Mouse (Mus musculus): ENCODE results near the gene Dnm1. TPM values are rescaled to one million over a fixed set of nuclear protein-coding genes. Genes with fewer than 3 reads are reported as not detected.
"Not testable (repeated sequence)": the region's sequence is repeated elsewhere in the genome, so short reads cannot be mapped to it uniquely, and the experiment has no call there.

Dnm1 gene
- polyA plus RNA-seq, 1 experiment from 2014 or later: 13.7 TPM

GRCm38 (mm10) chr2:32305668-32306067 lies 47.5 kb downstream of the Dnm1 start:
- Histone ChIP-seq H3K27ac (no peak overlapping the region), H3K4me2 (no peak overlapping the region), H3K9ac (no peak overlapping the region), H3K9me3 (replicated peaks) (no peaks in the 10 kb centered on the region), H3K4me1 (no peaks in the 10 kb centered on the region), H3K4me3 (no peak overlapping the region), H3K27me3 (0 out of 2 replicates have a peak, but pooled peaks cover 4% of the 10 kb centered on the region), H3K36me3 (ENCODE audit: poor library complexity, severe bottlenecking) (peaks cover 94% of the 10 kb centered on the region)
- ATAC-seq: no peak
- 89% methylated on average over 5 of the region's 5 CpGs for WGBS

GRCm38 (mm10) chr2:32304145-32304832 lies 48.8 kb downstream of the Dnm1 start:
- ATAC-seq: peak; percentile 48
- Histone ChIP-seq H3K9ac (no peak overlapping the region), H3K9me3 (replicated peaks) (no peaks in the 10 kb centered on the region), H3K27me3 (no peaks in the 10 kb centered on the region), H3K27ac (no peak overlapping the region), H3K36me3 (ENCODE audit: poor library complexity, severe bottlenecking) (peaks cover 93% of the 10 kb centered on the region), H3K4me1 (no peaks in the 10 kb centered on the region), H3K4me2 (no peak overlapping the region), H3K4me3 (no peak overlapping the region)
- 53% methylated on average over 8 of the region's 8 CpGs for WGBS

GRCm38 (mm10) chr2:32302952-32303351 lies 50.2 kb downstream of the Dnm1 start:
- no peak overlapping the region for H3K4me3 ChIP-seq
- no peaks in the 10 kb centered on the region for H3K27me3 ChIP-seq
- no peaks in the 10 kb centered on the region for H3K4me1 ChIP-seq
- no peak overlapping the region for H3K9ac ChIP-seq
- WGBS: 90% methylated on average over 10 of the region's 10 CpGs
- ATAC-seq: no peak
- no peaks in the 10 kb centered on the region for H3K9me3 ChIP-seq (replicated peaks)
- H3K27ac ChIP-seq: no peak overlapping the region
- peaks cover 97% of the 10 kb centered on the region for H3K36me3 ChIP-seq (ENCODE audit: poor library complexity, severe bottlenecking)
- no peak overlapping the region for H3K4me2 ChIP-seq

GRCm38 (mm10) chr2:32299469-32299868 lies 53.7 kb downstream of the Dnm1 start:
- Histone ChIP-seq H3K36me3 (ENCODE audit: poor library complexity, severe bottlenecking) (peaks cover 88% of the 10 kb centered on the region), H3K27ac (no peak overlapping the region), H3K9me3 (replicated peaks) (no peaks in the 10 kb centered on the region), H3K27me3 (no peaks in the 10 kb centered on the region), H3K9ac (no peak overlapping the region), H3K4me1 (no peaks in the 10 kb centered on the region), H3K4me3 (no peak overlapping the region), H3K4me2 (no peak overlapping the region)
- 92% methylated on average over 4 of the region's 4 CpGs for WGBS
- ATAC-seq: no peak

- H3K27ac ChIP-seq; H3K4me1 ChIP-seq; ATAC-seq; H3K9me3 ChIP-seq (replicated peaks); H3K27me3 ChIP-seq; H3K4me3 ChIP-seq; H3K4me2 ChIP-seq; H3K9ac ChIP-seq: not testable (repeated sequence)
- peaks cover 64% of the 10 kb centered on the region for H3K36me3 ChIP-seq (ENCODE audit: poor library complexity, severe bottlenecking)
- 81% methylated on average over 2 of the region's 2 CpGs for WGBS
Observed at GRCm38 (mm10) chr2:32295842-32296241, 57.3 kb downstream of the Dnm1 start.

- 86% methylated on average over 3 of the region's 3 CpGs for WGBS
- Histone ChIP-seq H3K9me3 (replicated peaks) (no peaks in the 10 kb centered on the region), H3K9ac (no peak overlapping the region), H3K27me3 (no peaks in the 10 kb centered on the region), H3K4me3 (no peak overlapping the region), H3K27ac (no peak overlapping the region), H3K36me3 (ENCODE audit: poor library complexity, severe bottlenecking) (peaks cover 61% of the 10 kb centered on the region), H3K4me1 (no peaks in the 10 kb centered on the region), H3K4me2 (no peak overlapping the region)
- no peak for ATAC-seq
Observed at GRCm38 (mm10) chr2:32295285-32295684, 57.9 kb downstream of the Dnm1 start.

GRCm38 (mm10) chr2:32294348-32294747 lies 58.8 kb downstream of the Dnm1 start:
- no peak overlapping the region for H3K9ac ChIP-seq
- ATAC-seq: no peak
- H3K9me3 ChIP-seq (replicated peaks): no peaks in the 10 kb centered on the region
- no peaks in the 10 kb centered on the region for H3K27me3 ChIP-seq
- no peak overlapping the region for H3K27ac ChIP-seq
- no peak overlapping the region for H3K4me2 ChIP-seq
- H3K4me3 ChIP-seq: no peak overlapping the region
- peaks cover 51% of the 10 kb centered on the region for H3K36me3 ChIP-seq (ENCODE audit: poor library complexity, severe bottlenecking)
- peaks cover 2% of the 10 kb centered on the region for H3K4me1 ChIP-seq
- 89% methylated on average over 8 of the region's 8 CpGs for WGBS

- H3K27me3 ChIP-seq: no peaks in the 10 kb centered on the region
- H3K27ac ChIP-seq: no peak overlapping the region
- no peaks in the 10 kb centered on the region for H3K9me3 ChIP-seq (replicated peaks)
- peak overlapping the region; percentile 79; the same call in 1 of the 2 replicates for H3K4me2 ChIP-seq
- ATAC-seq: no peak
- H3K4me1 ChIP-seq: peaks cover 22% of the 10 kb centered on the region
- H3K4me3 ChIP-seq: peak overlapping the region; percentile 82; the same call in 1 of the 2 replicates
- H3K9ac ChIP-seq: no peak overlapping the region
- H3K36me3 ChIP-seq (ENCODE audit: poor library complexity, severe bottlenecking): peaks cover 24% of the 10 kb centered on the region
Observed at GRCm38 (mm10) chr2:32289578-32289977, 63.6 kb downstream of the Dnm1 start.

GRCm38 (mm10) chr2:32288371-32288931 lies 64.7 kb downstream of the Dnm1 start:
- peak overlapping the region; percentile 79 for H3K4me2 ChIP-seq
- WGBS: 2% methylated on average over 26 of the region's 29 CpGs
- peak overlapping the region; percentile 82 for H3K4me3 ChIP-seq
- H3K9ac ChIP-seq: peak overlapping the region; percentile 84
- peaks cover 22% of the 10 kb centered on the region for H3K4me1 ChIP-seq
- no peaks in the 10 kb centered on the region for H3K9me3 ChIP-seq (replicated peaks)
- peaks cover 30% of the 10 kb centered on the region for H3K36me3 ChIP-seq (ENCODE audit: poor library complexity, severe bottlenecking)
- H3K27ac ChIP-seq: 0 out of 2 replicates have a peak overlapping the region, but pooled peaks have one; percentile 19
- ATAC-seq: peak; percentile 67
- H3K27me3 ChIP-seq: no peaks in the 10 kb centered on the region

GRCm38 (mm10) chr2:32287923-32288367 lies 65.2 kb downstream of the Dnm1 start, which contains the start of gene Swi5:
Gene Swi5 (minus strand): TSS chr2:32288075.
- Histone ChIP-seq H3K9ac (peak within 1 kb of the TSS; percentile 87), H3K4me2 (peak within 1 kb of the TSS; percentile 96), H3K27me3 (no peaks in the 10 kb centered on the region), H3K4me3 (peak within 1 kb of the TSS; percentile 82), H3K9me3 (replicated peaks) (no peaks in the 10 kb centered on the region), H3K27ac (peak within 1 kb of the TSS; percentile 68; the same call in 1 of the 2 replicates), H3K36me3 (ENCODE audit: poor library complexity, severe bottlenecking) (peaks cover 30% of the 10 kb centered on the region), H3K4me1 (peaks cover 22% of the 10 kb centered on the region)
- ATAC-seq: peak; percentile 99
- whole genome bisulfite sequencing: under 1% methylated on average over 41 of the region's 41 CpGs

GRCm38 (mm10) chr2:32287334-32287840 lies 65.8 kb downstream of the Dnm1 start, which contains the start of gene Golga2:
Gene Golga2 (plus strand): TSS chr2:32287384.
- H3K9ac ChIP-seq: peak within 1 kb of the TSS; percentile 87
- no peak for ATAC-seq
- peak within 1 kb of the TSS; percentile 82 for H3K4me3 ChIP-seq
- 0% methylated on average over 23 of the region's 23 CpGs for WGBS
- no peaks in the 10 kb centered on the region for H3K9me3 ChIP-seq (replicated peaks)
- peaks cover 22% of the 10 kb centered on the region for H3K4me1 ChIP-seq
- peak within 1 kb of the TSS; percentile 96 for H3K4me2 ChIP-seq
- H3K27ac ChIP-seq: peak within 1 kb of the TSS; percentile 68; the same call in 1 of the 2 replicates
- H3K36me3 ChIP-seq (ENCODE audit: poor library complexity, severe bottlenecking): peaks cover 36% of the 10 kb centered on the region
- H3K27me3 ChIP-seq: no peaks in the 10 kb centered on the region

GRCm38 (mm10) chr2:32283986-32284385 lies 69.2 kb downstream of the Dnm1 start:
- no peak overlapping the region for H3K27ac ChIP-seq
- H3K27me3 ChIP-seq: no peaks in the 10 kb centered on the region
- no peak overlapping the region for H3K9ac ChIP-seq
- no peak overlapping the region for H3K4me2 ChIP-seq
- no peak for ATAC-seq
- 99% methylated on average over 3 of the region's 3 CpGs for WGBS
- H3K9me3 ChIP-seq (replicated peaks): no peaks in the 10 kb centered on the region
- no peak overlapping the region for H3K4me3 ChIP-seq
- peaks cover 16% of the 10 kb centered on the region for H3K4me1 ChIP-seq
- H3K36me3 ChIP-seq (ENCODE audit: poor library complexity, severe bottlenecking): peaks cover 61% of the 10 kb centered on the region
